Mouse (Mus musculus) midbrain, embryonic 11.5 days (tissue): Measurements from ENCODE around the gene Slc13a2. TPM values are rescaled to one million over a fixed set of nuclear protein-coding genes. Genes with fewer than 3 reads are reported as not detected.

ENCODE experiments used
- ATAC-seq: fragments of 200-750 bp; cut with Nextera tagmentation; 2 replicates; pipeline ENCODE4 v1.8.0; 2017; ENCODE audit warnings: moderate TSS enrichment, moderate library complexity; ENCODE audit not compliant: low FRiP score
- DNase-seq: peaks from one replicate; pipeline ENCODE4 v3.0.0; 2015; ENCODE audit warnings: low spot score; ENCODE audit errors: missing footprints
- H3K27ac ChIP-seq: fragments of 300-500 bp; sonication (generic); 2 replicates; pipeline ENCODE4 v1.5.1; 2014; ENCODE audit warnings: low read depth, low read length
- H3K27me3 ChIP-seq: fragments of 300-500 bp; sonication (generic); 2 replicates; pipeline ENCODE4 v1.6.1; 2014; ENCODE audit warnings: mild to moderate bottlenecking, low read length, moderate library complexity, mixed read lengths; ENCODE audit not compliant: control insufficient read depth, insufficient read depth
- H3K36me3 ChIP-seq: fragments of 300-500 bp; sonication (generic); 2 replicates; pipeline ENCODE4 v1.6.1; 2014; ENCODE audit warnings: mild to moderate bottlenecking, low read length, moderate library complexity, mixed read lengths; ENCODE audit not compliant: control insufficient read depth, insufficient read depth
- H3K4me1 ChIP-seq: fragments of 300-500 bp; sonication (generic); 2 replicates; pipeline ENCODE4 v1.6.1; 2014; ENCODE audit warnings: low read length; ENCODE audit not compliant: control insufficient read depth, insufficient read depth
- H3K4me2 ChIP-seq: fragments of 300-500 bp; sonication (generic); 2 replicates; pipeline ENCODE4 v1.6.1; 2014; ENCODE audit warnings: mild to moderate bottlenecking, moderate library complexity
- H3K4me3 ChIP-seq: fragments of 300-500 bp; sonication (generic); 2 replicates; pipeline ENCODE4 v1.5.1; 2014; ENCODE audit warnings: low read depth, low read length
- H3K9ac ChIP-seq: fragments of 300-500 bp; sonication (generic); 2 replicates; pipeline ENCODE4 v1.6.1; 2014; ENCODE audit warnings: low read length
- H3K9me3 ChIP-seq: fragments of 300-500 bp; sonication (generic); 2 replicates; pipeline ENCODE4 v1.6.1; 2016; ENCODE audit warnings: low read length; ENCODE audit not compliant: control insufficient read depth
- WGBS: fragments of 180-500 bp; shearing (Covaris S2); extraction: QIAGEN DNeasy Blood & Tissue Kit; methylation state at CpG from one replicate; pipeline ENCODE4 v1.1.7; 2014; 5-methylcytosine and 5-hydroxymethylcytosine counted together
- polyA plus RNA-seq: library from polyadenylated mRNA; unstranded; fragments of >200 nt; fragmentation: Nextera tagmentation; extraction: Ambion mirVana; gene quantifications from 2 replicates; pipeline ENCODE4 v1.2.1, GENCODE M21; 2014

Slc13a2 gene
- polyA plus RNA-seq, 1 experiment from 2014 or later = not detected

DNA sequence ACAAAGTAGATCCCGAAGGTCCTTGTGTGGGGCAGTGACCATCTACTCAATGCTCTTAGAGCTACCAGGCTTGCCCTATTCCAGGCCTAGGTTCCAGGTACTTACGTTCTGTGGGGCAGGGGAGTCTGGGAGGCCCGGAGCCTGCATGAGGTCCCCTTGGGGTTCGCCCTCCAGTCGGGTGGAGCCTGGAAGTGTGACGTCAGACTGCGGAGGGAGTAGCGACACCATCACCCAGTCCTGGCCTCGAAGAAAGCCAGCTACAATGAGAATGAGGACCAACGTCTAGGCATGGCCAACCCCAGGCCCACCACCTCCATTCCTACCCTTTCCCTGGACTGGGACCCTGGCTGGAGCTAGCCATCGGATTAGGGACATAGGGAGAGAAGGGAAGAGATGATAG lies 50.3 kb downstream of the Slc13a2 start:
- Histone ChIP-seq H3K27ac (no peak overlapping the region), H3K9me3 (no peaks in the 10 kb centered on the region), H3K36me3 (no peaks in the 10 kb centered on the region), H3K4me3 (no peak overlapping the region), H3K4me1 (no peaks in the 10 kb centered on the region), H3K27me3 (no peaks in the 10 kb centered on the region), H3K9ac (no peak overlapping the region), H3K4me2 (no peak overlapping the region)
- DNase-seq (no peak), ATAC-seq (no peak)
- WGBS = 89% methylated on average over 11 of the region's 11 CpGs

- H3K4me1 ChIP-seq = no peaks in the 10 kb centered on the region
- no peak for DNase-seq
- no peak overlapping the region for H3K4me2 ChIP-seq
- 50% methylated on average over 1 of the region's 1 CpGs for WGBS
- H3K4me3 ChIP-seq = no peak overlapping the region
- ATAC-seq = no peak
- H3K27ac ChIP-seq = no peak overlapping the region
- no peaks in the 10 kb centered on the region for H3K9me3 ChIP-seq
- no peaks in the 10 kb centered on the region for H3K36me3 ChIP-seq
- no peaks in the 10 kb centered on the region for H3K27me3 ChIP-seq
- no peak overlapping the region for H3K9ac ChIP-seq
These were observed 51.6 kb downstream of the Slc13a2 start for GRCm38 (mm10) chr11:78370389-78370788.

GRCm38 (mm10) chr11:78367456-78368225 lies 54.4 kb downstream of the Slc13a2 start:
- H3K27ac ChIP-seq = no peak overlapping the region
- DNase-seq = no peak
- no peak for ATAC-seq
- H3K4me1 ChIP-seq = no peaks in the 10 kb centered on the region
- no peak overlapping the region for H3K4me3 ChIP-seq
- no peaks in the 10 kb centered on the region for H3K9me3 ChIP-seq
- 90% methylated on average over 15 of the region's 15 CpGs for WGBS
- H3K27me3 ChIP-seq = no peaks in the 10 kb centered on the region
- no peak overlapping the region for H3K9ac ChIP-seq
- H3K36me3 ChIP-seq = no peaks in the 10 kb centered on the region
- no peak overlapping the region; the same call in 1 of the 2 replicates for H3K4me2 ChIP-seq

DNA sequence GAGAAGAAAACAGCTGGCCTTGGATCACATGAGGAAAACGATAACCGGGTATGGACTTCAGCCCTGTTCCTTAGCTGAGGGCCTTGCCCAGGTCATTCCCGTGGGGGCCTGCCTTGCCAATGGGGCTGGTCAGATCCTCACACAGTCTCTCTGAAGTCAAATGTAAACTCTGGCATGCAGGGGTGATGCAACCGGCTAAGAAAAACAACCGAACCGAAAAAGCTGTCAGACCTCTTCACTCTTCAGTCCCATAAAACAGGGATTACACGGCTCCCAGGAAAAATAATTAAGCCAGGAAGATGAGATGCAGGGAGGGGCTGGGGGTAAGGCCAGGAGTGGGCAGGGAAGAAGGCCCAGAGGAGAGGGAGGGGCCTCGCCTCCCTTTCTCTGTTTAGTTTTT lies 57.9 kb downstream of the Slc13a2 start:
- DNase-seq (no peak), ATAC-seq (no peak)
- no peak overlapping the region for H3K27ac ChIP-seq
- H3K4me1 ChIP-seq = no peaks in the 10 kb centered on the region
- no peaks in the 10 kb centered on the region for H3K27me3 ChIP-seq
- no peak overlapping the region for H3K4me2 ChIP-seq
- H3K4me3 ChIP-seq = no peak overlapping the region
- H3K9me3 ChIP-seq = no peaks in the 10 kb centered on the region
- WGBS = 60% methylated on average over 8 of the region's 8 CpGs
- no peak overlapping the region for H3K9ac ChIP-seq
- no peaks in the 10 kb centered on the region for H3K36me3 ChIP-seq

DNA sequence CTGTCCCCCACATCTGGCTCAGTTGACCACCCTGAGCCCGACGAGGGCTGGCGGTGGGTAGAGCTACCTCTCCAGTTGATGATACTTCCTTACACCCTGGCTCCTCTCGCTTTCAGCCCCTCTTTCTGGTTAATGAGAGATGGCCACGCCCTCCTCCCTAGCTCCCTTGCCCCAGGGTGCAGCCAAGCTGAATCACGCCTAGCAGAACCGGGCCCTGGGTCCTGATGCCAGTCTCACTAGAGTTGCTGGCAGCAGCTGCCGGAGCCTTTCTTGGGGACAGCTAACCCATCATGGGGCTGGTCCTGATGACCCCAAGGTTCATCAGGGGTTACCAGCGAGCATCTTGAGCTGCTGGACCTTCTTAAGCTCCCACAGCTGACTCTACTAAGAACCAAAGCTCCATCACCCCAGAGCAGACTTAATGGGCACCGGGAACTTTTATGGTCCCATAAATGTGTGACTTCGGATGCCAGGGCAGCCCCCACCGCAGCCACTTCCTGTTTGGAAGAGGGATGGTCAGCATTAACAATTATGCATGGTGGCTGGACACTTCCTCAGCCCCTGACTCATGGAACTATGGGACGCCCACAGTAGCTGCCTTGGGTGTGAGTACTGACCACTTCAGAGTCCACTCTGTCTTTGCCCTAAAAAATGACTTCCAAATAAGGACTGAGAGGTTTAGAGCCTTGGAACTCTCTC lies 58.6 kb downstream of the Slc13a2 start:
- WGBS = 83% methylated on average over 13 of the region's 13 CpGs

GRCm38 (mm10) chr11:78360789-78361131 lies 61.3 kb downstream of the Slc13a2 start:
- ATAC-seq = 0 out of 2 replicates have a peak, but pooled peaks have one; percentile 5
- no peaks in the 10 kb centered on the region for H3K9me3 ChIP-seq
- H3K27me3 ChIP-seq = no peaks in the 10 kb centered on the region
- no peak overlapping the region for H3K9ac ChIP-seq
- H3K36me3 ChIP-seq = no peaks in the 10 kb centered on the region
- no peak for DNase-seq
- no peak overlapping the region for H3K4me3 ChIP-seq
- no peak overlapping the region for H3K4me2 ChIP-seq
- H3K27ac ChIP-seq = no peak overlapping the region
- no peaks in the 10 kb centered on the region for H3K4me1 ChIP-seq
- 66% methylated on average over 2 of the region's 2 CpGs for whole genome bisulfite sequencing

More for the DNA sequence above, 58.6 kb downstream of the Slc13a2 start:
- H3K27ac ChIP-seq = no peak overlapping the region
- H3K27me3 ChIP-seq = no peaks in the 10 kb centered on the region
- ATAC-seq (no peak), DNase-seq (no peak)
- H3K4me3 ChIP-seq = no peak overlapping the region
- no peaks in the 10 kb centered on the region for H3K9me3 ChIP-seq
- no peak overlapping the region for H3K9ac ChIP-seq
- H3K36me3 ChIP-seq = no peaks in the 10 kb centered on the region
- no peak overlapping the region for H3K4me2 ChIP-seq
- H3K4me1 ChIP-seq = no peaks in the 10 kb centered on the region

DNA sequence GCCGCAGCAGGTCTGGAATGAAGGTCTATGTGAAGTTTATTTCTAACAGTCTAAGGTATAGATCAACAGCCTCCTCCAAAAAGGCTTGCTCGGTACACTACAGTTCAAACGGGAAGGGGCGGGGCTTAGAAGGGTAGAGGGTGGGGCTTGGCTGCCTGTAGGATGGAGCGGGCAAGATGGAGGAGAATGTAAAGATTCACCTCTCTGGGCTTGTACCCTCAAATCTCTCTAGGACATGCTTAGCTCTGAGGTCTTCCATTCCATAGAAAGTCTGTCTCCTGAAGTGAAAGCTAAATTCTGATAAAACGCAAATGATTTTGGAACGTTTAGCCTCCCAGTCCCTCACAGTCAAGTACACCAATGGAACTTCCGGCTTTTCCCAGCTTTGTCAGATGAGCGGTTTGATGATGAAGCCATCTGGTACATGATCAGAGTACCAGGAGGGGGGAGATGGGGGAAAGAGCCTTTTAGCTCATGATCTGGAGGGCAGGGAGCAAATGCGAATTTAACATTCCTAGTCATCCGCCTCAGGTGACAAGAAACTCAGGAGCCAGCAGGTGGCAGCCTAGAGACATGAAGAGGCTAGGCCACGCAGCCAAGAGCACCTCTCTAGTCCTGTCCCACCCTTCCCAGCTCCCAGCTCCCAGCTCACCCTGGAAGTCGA lies 61.8 kb downstream of the Slc13a2 start:
- ATAC-seq (peak; percentile 62; the same call in 1 of the 2 replicates), DNase-seq (peak; percentile 95)
- H3K9ac ChIP-seq = no peak overlapping the region
- no peak overlapping the region for H3K27ac ChIP-seq
- 10% methylated on average over 13 of the region's 13 CpGs for WGBS
- H3K4me2 ChIP-seq = peak overlapping the region; percentile 39; the same call in 1 of the 2 replicates
- no peaks in the 10 kb centered on the region for H3K4me1 ChIP-seq
- no peaks in the 10 kb centered on the region for H3K9me3 ChIP-seq
- no peaks in the 10 kb centered on the region for H3K36me3 ChIP-seq
- no peaks in the 10 kb centered on the region for H3K27me3 ChIP-seq
- H3K4me3 ChIP-seq = peak overlapping the region; percentile 18; the same call in 1 of the 2 replicates

DNA sequence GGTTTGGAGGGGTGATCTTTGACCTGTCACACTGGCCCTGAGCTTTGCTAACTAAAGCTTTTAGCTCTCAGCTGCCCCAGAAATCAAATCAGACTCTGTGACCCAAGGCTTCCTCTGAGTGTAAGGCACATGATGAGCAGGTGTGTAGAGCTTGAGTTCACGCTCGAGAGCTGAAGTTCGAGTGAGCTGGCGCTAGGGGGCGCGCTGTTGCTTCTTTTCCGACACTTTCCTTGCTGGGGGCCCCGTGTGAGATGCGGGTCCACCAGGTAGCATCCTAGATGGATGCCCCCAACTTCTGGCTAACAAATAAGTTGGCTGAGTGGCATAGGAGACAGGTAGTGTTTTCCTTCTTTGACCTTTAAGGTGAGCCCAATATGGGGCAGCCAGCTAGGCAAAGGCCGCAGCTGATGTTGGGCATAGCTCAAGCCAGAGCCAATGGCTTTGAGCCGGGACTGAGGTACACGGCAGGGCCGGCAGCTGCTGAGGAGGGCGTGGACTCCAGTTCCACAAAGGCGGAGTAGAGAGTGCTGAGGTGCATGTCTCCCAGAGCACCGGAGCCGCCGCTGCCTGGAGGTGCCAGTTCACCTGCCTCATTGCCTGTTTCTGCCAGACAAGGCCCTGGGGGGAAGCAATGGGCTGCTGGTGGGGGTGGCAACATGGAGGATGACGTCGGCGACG lies 63.5 kb downstream of the Slc13a2 start:
- Histone ChIP-seq H3K4me1 (no peaks in the 10 kb centered on the region), H3K27ac (no peak overlapping the region), H3K9ac (no peak overlapping the region), H3K27me3 (no peaks in the 10 kb centered on the region), H3K4me2 (no peak overlapping the region), H3K4me3 (no peak overlapping the region), H3K9me3 (no peaks in the 10 kb centered on the region), H3K36me3 (no peaks in the 10 kb centered on the region)
- peak; percentile 87 for DNase-seq
- ATAC-seq = no peak
- WGBS = 11% methylated on average over 22 of the region's 22 CpGs
